Mouse (Mus musculus) limb, embryonic 13.5 days (tissue): ENCODE measurements around the gene Trex1. TPM values are rescaled to one million over a fixed set of nuclear protein-coding genes. Genes with fewer than 3 reads are reported as not detected.
A peak's percentile ranks its signal among the peaks of the same experiment; 100 is the strongest.

Source experiments
- ATAC-seq: fragments of 200-750 bp; cut with Nextera tagmentation; 2 replicates; pipeline ENCODE4 v1.8.0; 2017; ENCODE audit warnings: low read depth, moderate number of reproducible peaks, moderate TSS enrichment; ENCODE audit not compliant: low FRiP score
- H3K27ac ChIP-seq: fragments of 300-500 bp; sonication (generic); 2 replicates; pipeline ENCODE4 v1.5.1; 2015; ENCODE audit warnings: inconsistent platforms, mild to moderate bottlenecking, moderate library complexity
- H3K27me3 ChIP-seq: fragments of 300-500 bp; sonication (generic); 2 replicates; pipeline ENCODE4 v1.6.1; 2015; ENCODE audit warnings: mild to moderate bottlenecking, inconsistent platforms
- H3K36me3 ChIP-seq: fragments of 300-500 bp; sonication (generic); 2 replicates; pipeline ENCODE4 v1.6.1; 2015; ENCODE audit warnings: inconsistent platforms, mild to moderate bottlenecking, moderate library complexity
- H3K4me1 ChIP-seq: fragments of 300-500 bp; sonication (generic); 2 replicates; pipeline ENCODE4 v1.6.1; 2015; ENCODE audit warnings: inconsistent platforms
- H3K4me2 ChIP-seq: fragments of 300-500 bp; sonication (generic); replicated peaks from 2 replicates; pipeline ENCODE4 v1.6.1; 2015; ENCODE audit warnings: inconsistent platforms, mild to moderate bottlenecking, moderate library complexity
- H3K4me3 ChIP-seq: fragments of 300-500 bp; sonication (generic); 2 replicates; pipeline ENCODE4 v1.5.1; 2015; ENCODE audit warnings: moderate library complexity, mild to moderate bottlenecking, inconsistent platforms
- H3K9ac ChIP-seq: fragments of 300-500 bp; sonication (generic); 2 replicates; pipeline ENCODE4 v1.6.1; 2015; ENCODE audit warnings: mild to moderate bottlenecking, inconsistent platforms
- H3K9me3 ChIP-seq: fragments of 300-500 bp; sonication (generic); 2 replicates; pipeline ENCODE4 v1.6.1; 2016; ENCODE audit warnings: inconsistent platforms
- WGBS: fragments of 180-500 bp; shearing (Covaris S2); methylation state at CpG from one replicate; pipeline ENCODE4 v1.1.7; 2015; 5-methylcytosine and 5-hydroxymethylcytosine counted together
- polyA plus RNA-seq: library from polyadenylated mRNA; unstranded; fragments of >200 nt; fragmentation: Nextera tagmentation; extraction: Ambion mirVana; gene quantifications from 2 replicates; pipeline ENCODE4 v1.2.1, GENCODE M21; 2015

Trex1 gene
- polyA plus RNA-seq, 1 experiment from 2014 or later = 9.0 TPM

GRCm38 (mm10) chr9:109097291-109097690, 37.8 kb upstream of the Trex1 start:
- no peak for ATAC-seq
- Histone ChIP-seq H3K4me2 (peak overlapping the region; percentile 87), H3K9me3 (no peaks in the 10 kb centered on the region), H3K27me3 (no peaks in the 10 kb centered on the region), H3K4me1 (peaks cover 62% of the 10 kb centered on the region), H3K9ac (peak overlapping the region; percentile 96), H3K4me3 (peak overlapping the region; percentile 75), H3K36me3 (peaks cover 36% of the 10 kb centered on the region), H3K27ac (peak overlapping the region; percentile 100)
- WGBS = 25% methylated on average over 6 of the region's 6 CpGs

GRCm38 (mm10) chr9:109096856-109097255, 37.3 kb upstream of the Trex1 start:
- peak overlapping the region; percentile 87 for H3K4me2 ChIP-seq
- H3K4me1 ChIP-seq = peaks cover 62% of the 10 kb centered on the region
- H3K27ac ChIP-seq = peak overlapping the region; percentile 100
- H3K9ac ChIP-seq = peak overlapping the region; percentile 96
- ATAC-seq = no peak
- H3K36me3 ChIP-seq = peaks cover 35% of the 10 kb centered on the region
- no peaks in the 10 kb centered on the region for H3K27me3 ChIP-seq
- 26% methylated on average over 6 of the region's 6 CpGs for WGBS
- no peaks in the 10 kb centered on the region for H3K9me3 ChIP-seq
- peak overlapping the region; percentile 75 for H3K4me3 ChIP-seq

GRCm38 (mm10) chr9:109096251-109096661, 36.7 kb upstream of the Trex1 start:
- peaks cover 35% of the 10 kb centered on the region for H3K36me3 ChIP-seq
- H3K27me3 ChIP-seq = no peaks in the 10 kb centered on the region
- peak overlapping the region; percentile 96 for H3K9ac ChIP-seq
- no peaks in the 10 kb centered on the region for H3K9me3 ChIP-seq
- H3K27ac ChIP-seq = peak overlapping the region; percentile 100
- peak overlapping the region; percentile 75 for H3K4me3 ChIP-seq
- 18% methylated on average over 9 of the region's 9 CpGs for WGBS
- no peak for ATAC-seq
- peak overlapping the region; percentile 87 for H3K4me2 ChIP-seq
- H3K4me1 ChIP-seq = peaks cover 62% of the 10 kb centered on the region

- ATAC-seq = peak; percentile 72
- WGBS = under 1% methylated on average over 84 of the region's 102 CpGs
- Histone ChIP-seq H3K4me3 (peak within 1 kb of the TSS; percentile 75), H3K27me3 (no peaks in the 10 kb centered on the region), H3K27ac (peak within 1 kb of the TSS; percentile 100), H3K9me3 (no peaks in the 10 kb centered on the region), H3K9ac (peak within 1 kb of the TSS; percentile 96), H3K36me3 (peaks cover 37% of the 10 kb centered on the region), H3K4me2 (peak within 1 kb of the TSS; percentile 87), H3K4me1 (peaks cover 59% of the 10 kb centered on the region)
Measured at GRCm38 (mm10) chr9:109095137-109095982, 35.8 kb upstream of the Trex1 start, which contains the start of gene Plxnb1. TSS of gene Plxnb1 (plus strand) at chr9:109095389.

GRCm38 (mm10) chr9:109094553-109095136, 35.1 kb upstream of the Trex1 start:
- Histone ChIP-seq H3K4me2 (peak overlapping the region; percentile 87), H3K27me3 (no peaks in the 10 kb centered on the region), H3K27ac (peak overlapping the region; percentile 100), H3K4me1 (peaks cover 52% of the 10 kb centered on the region), H3K9me3 (no peaks in the 10 kb centered on the region), H3K9ac (peak overlapping the region; percentile 96), H3K36me3 (peaks cover 37% of the 10 kb centered on the region), H3K4me3 (peak overlapping the region; percentile 75)
- under 1% methylated on average over 21 of the region's 21 CpGs for WGBS
- peak; percentile 24 for ATAC-seq

- Histone ChIP-seq H3K4me3 (peak overlapping the region; percentile 75), H3K4me1 (peaks cover 45% of the 10 kb centered on the region), H3K36me3 (peaks cover 40% of the 10 kb centered on the region)
Measured at GRCm38 (mm10) chr9:109093786-109094552, 34.4 kb upstream of the Trex1 start.

GRCm38 (mm10) chr9:109092799-109093198, 33.3 kb upstream of the Trex1 start:
- Histone ChIP-seq H3K9me3 (no peaks in the 10 kb centered on the region), H3K27ac (no peak overlapping the region), H3K4me2 (no peak overlapping the region), H3K9ac (no peak overlapping the region), H3K27me3 (no peaks in the 10 kb centered on the region), H3K36me3 (peaks cover 42% of the 10 kb centered on the region), H3K4me1 (peaks cover 33% of the 10 kb centered on the region), H3K4me3 (no peak overlapping the region)
- no peak for ATAC-seq
- 57% methylated on average over 6 of the region's 6 CpGs for WGBS

More at GRCm38 (mm10) chr9:109093786-109094552, 34.4 kb upstream of the Trex1 start:
- Histone ChIP-seq H3K9ac (peak overlapping the region; percentile 96), H3K9me3 (no peaks in the 10 kb centered on the region), H3K27me3 (no peaks in the 10 kb centered on the region), H3K4me2 (peak overlapping the region; percentile 87), H3K27ac (peak overlapping the region; percentile 100)
- no peak for ATAC-seq
- 16% methylated on average over 11 of the region's 11 CpGs for WGBS

GRCm38 (mm10) chr9:109091802-109092201, 32.3 kb upstream of the Trex1 start:
- H3K9ac ChIP-seq = 0 out of 2 replicates have a peak overlapping the region, but pooled peaks have one; percentile 35
- 76% methylated on average over 8 of the region's 8 CpGs for WGBS
- no peaks in the 10 kb centered on the region for H3K9me3 ChIP-seq
- peaks cover 23% of the 10 kb centered on the region for H3K4me1 ChIP-seq
- H3K27me3 ChIP-seq = no peaks in the 10 kb centered on the region
- H3K27ac ChIP-seq = no peak overlapping the region
- H3K4me3 ChIP-seq = no peak overlapping the region
- ATAC-seq = no peak
- H3K36me3 ChIP-seq = peaks cover 42% of the 10 kb centered on the region
- no peak overlapping the region for H3K4me2 ChIP-seq

GRCm38 (mm10) chr9:109090446-109090845, 30.9 kb upstream of the Trex1 start:
- ATAC-seq = no peak
- peaks cover 16% of the 10 kb centered on the region for H3K4me1 ChIP-seq
- no peak overlapping the region for H3K27ac ChIP-seq
- WGBS = 76% methylated on average over 15 of the region's 15 CpGs
- H3K9ac ChIP-seq = no peak overlapping the region
- H3K4me2 ChIP-seq = no peak overlapping the region
- H3K4me3 ChIP-seq = no peak overlapping the region
- H3K27me3 ChIP-seq = no peaks in the 10 kb centered on the region
- no peaks in the 10 kb centered on the region for H3K9me3 ChIP-seq
- H3K36me3 ChIP-seq = peaks cover 42% of the 10 kb centered on the region

- peaks cover 5% of the 10 kb centered on the region for H3K4me1 ChIP-seq
- H3K4me3 ChIP-seq = no peak overlapping the region
- H3K27me3 ChIP-seq = no peaks in the 10 kb centered on the region
- H3K9me3 ChIP-seq = no peaks in the 10 kb centered on the region
- 22% methylated on average over 5 of the region's 5 CpGs for WGBS
- ATAC-seq = peak; percentile 54; the same call in 1 of the 2 replicates
- peaks cover 41% of the 10 kb centered on the region for H3K36me3 ChIP-seq
- no peak overlapping the region for H3K27ac ChIP-seq
- H3K9ac ChIP-seq = peak overlapping the region; percentile 19
- no peak overlapping the region for H3K4me2 ChIP-seq
Measured at GRCm38 (mm10) chr9:109087987-109088386, 28.5 kb upstream of the Trex1 start.

GRCm38 (mm10) chr9:109084922-109085321, 25.4 kb upstream of the Trex1 start:
- 6% methylated on average over 2 of the region's 2 CpGs for WGBS
- no peak for ATAC-seq
- H3K4me2 ChIP-seq = no peak overlapping the region
- peaks cover 24% of the 10 kb centered on the region for H3K36me3 ChIP-seq
- no peaks in the 10 kb centered on the region for H3K27me3 ChIP-seq
- H3K4me1 ChIP-seq = peaks cover 17% of the 10 kb centered on the region
- no peak overlapping the region for H3K27ac ChIP-seq
- H3K9me3 ChIP-seq = no peaks in the 10 kb centered on the region
- H3K4me3 ChIP-seq = no peak overlapping the region
- no peak overlapping the region for H3K9ac ChIP-seq
